Mouse (Mus musculus): ENCODE results near the gene Gm10959. TPM values are rescaled to one million over a fixed set of nuclear protein-coding genes. Genes with fewer than 3 reads are reported as not detected.
A peak's percentile ranks its signal among the peaks of the same experiment; 100 is the strongest.
"Not testable (repeated sequence)": the region's sequence is repeated elsewhere in the genome, so short reads cannot be mapped to it uniquely, and the experiment has no call there.

Gene Gm10959
- not detected in 2 replicates for polyA plus RNA-seq (2016; fragmentation: Nextera tagmentation; extraction: Ambion mirVana)

- H3K36me3 ChIP-seq (replicated peaks), result no peaks in the 10 kb centered on the region
- 92% methylated on average over 8 of the region's 8 CpGs for WGBS
- DNase-seq (ENCODE audit: extremely low spot score, low spot score), result no peak
- H3K9me3 ChIP-seq, result no peaks in the 10 kb centered on the region
- no peak within 1 kb of the TSS for H3K27ac ChIP-seq
- H3K27me3 ChIP-seq (ENCODE audit: poor library complexity, severe bottlenecking), result no peaks in the 10 kb centered on the region
- no peak within 1 kb of the TSS for H3K4me3 ChIP-seq
- H3K4me1 ChIP-seq, result peaks cover 9% of the 10 kb centered on the region
Measured at GRCm38 (mm10) chr3:122919260-122919659, at the start of gene Gm10959. TSS of gene Gm10959 (minus strand) at chr3:122919360.

DNA sequence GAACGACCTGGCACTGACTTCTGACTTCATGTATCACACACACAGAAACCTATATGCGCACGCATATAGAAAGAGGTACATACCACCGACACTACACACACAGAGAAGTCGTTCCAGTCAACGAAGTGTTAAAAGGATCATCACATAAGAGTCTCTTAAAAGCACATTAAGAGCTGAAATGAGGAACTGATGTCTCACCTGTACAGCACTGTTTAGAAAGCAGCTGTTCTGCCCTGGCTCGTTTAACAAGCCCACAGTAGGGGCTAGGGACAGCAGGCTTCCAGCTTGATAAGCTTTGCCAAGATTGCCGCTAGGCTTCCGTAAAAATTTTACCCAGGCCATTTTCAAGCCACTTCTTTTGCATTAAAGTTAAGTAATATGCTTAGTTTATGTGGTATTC is 49.2 kb upstream of the Gm10959 start:
- DNase-seq (ENCODE audit: extremely low spot score, low spot score), result no peak
- H3K36me3 ChIP-seq (replicated peaks), result peaks cover 11% of the 10 kb centered on the region
- H3K27ac ChIP-seq, result no peak overlapping the region
- peaks cover 15% of the 10 kb centered on the region; the same call in 1 of the 2 replicates for H3K4me1 ChIP-seq
- 94% methylated on average over 9 of the region's 9 CpGs for WGBS
- no peaks in the 10 kb centered on the region for H3K9me3 ChIP-seq
- no peaks in the 10 kb centered on the region for H3K27me3 ChIP-seq (ENCODE audit: poor library complexity, severe bottlenecking)
- H3K4me3 ChIP-seq, result no peak overlapping the region

GRCm38 (mm10) chr3:122964301-122964700 is 45.1 kb upstream of the Gm10959 start:
- peaks cover 26% of the 10 kb centered on the region for H3K36me3 ChIP-seq (replicated peaks)
- no peak for DNase-seq (ENCODE audit: extremely low spot score, low spot score)
- no peaks in the 10 kb centered on the region for H3K4me1 ChIP-seq
- 94% methylated on average over 5 of the region's 5 CpGs for WGBS
- no peaks in the 10 kb centered on the region for H3K9me3 ChIP-seq
- H3K27me3 ChIP-seq (ENCODE audit: poor library complexity, severe bottlenecking), result no peaks in the 10 kb centered on the region
- H3K4me3 ChIP-seq, result no peak overlapping the region
- H3K27ac ChIP-seq, result no peak overlapping the region

DNA sequence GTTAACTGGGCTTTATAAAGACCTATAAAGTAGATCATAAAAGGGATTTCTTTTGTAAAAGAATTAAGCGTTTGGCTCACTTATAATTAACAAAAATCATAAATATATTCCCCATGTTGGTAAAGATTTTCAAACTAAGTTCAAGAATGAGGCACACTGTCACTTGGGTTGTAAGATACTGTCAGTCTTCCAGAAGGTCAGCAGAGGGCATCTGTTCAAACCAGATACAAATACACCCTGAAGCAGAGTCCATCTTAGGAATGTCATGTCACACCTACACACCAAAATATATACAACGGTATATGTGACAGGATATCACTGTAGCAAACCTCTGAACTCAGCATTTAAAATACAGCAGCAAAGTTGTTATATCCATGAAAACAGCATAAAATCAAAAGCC is 31.0 kb upstream of the Gm10959 start:
- Histone ChIP-seq H3K9me3 (no peaks in the 10 kb centered on the region), H3K27me3 (ENCODE audit: poor library complexity, severe bottlenecking) (no peaks in the 10 kb centered on the region), H3K4me1 (no peaks in the 10 kb centered on the region), H3K36me3 (replicated peaks) (peaks cover 23% of the 10 kb centered on the region), H3K4me3 (no peak overlapping the region), H3K27ac (no peak overlapping the region)
- WGBS, result 96% methylated on average over 2 of the region's 2 CpGs
- DNase-seq (ENCODE audit: extremely low spot score, low spot score), result no peak

- Histone ChIP-seq H3K4me3 (no peak overlapping the region), H3K9me3 (no peaks in the 10 kb centered on the region), H3K27me3 (ENCODE audit: poor library complexity, severe bottlenecking) (no peaks in the 10 kb centered on the region), H3K4me1 (no peaks in the 10 kb centered on the region), H3K27ac (no peak overlapping the region), H3K36me3 (replicated peaks) (peaks cover 5% of the 10 kb centered on the region)
- WGBS, result 85% methylated on average over 6 of the region's 6 CpGs
- DNase-seq (ENCODE audit: extremely low spot score, low spot score), result no peak
Measured at GRCm38 (mm10) chr3:122943387-122943890, 24.3 kb upstream of the Gm10959 start.

GRCm38 (mm10) chr3:122939215-122939614 is 20.1 kb upstream of the Gm10959 start:
- no peak overlapping the region for H3K4me3 ChIP-seq
- no peaks in the 10 kb centered on the region for H3K27me3 ChIP-seq (ENCODE audit: poor library complexity, severe bottlenecking)
- no peak overlapping the region for H3K27ac ChIP-seq
- no peak for DNase-seq (ENCODE audit: extremely low spot score, low spot score)
- H3K36me3 ChIP-seq (replicated peaks), result peaks cover 5% of the 10 kb centered on the region; the same call in 1 of the 2 replicates
- no peaks in the 10 kb centered on the region for H3K9me3 ChIP-seq
- 86% methylated on average over 2 of the region's 2 CpGs for WGBS
- H3K4me1 ChIP-seq, result peaks cover 6% of the 10 kb centered on the region

GRCm38 (mm10) chr3:122937176-122937575 is 18.0 kb upstream of the Gm10959 start:
- not testable (repeated sequence) for DNase-seq (ENCODE audit: extremely low spot score, low spot score); H3K4me1 ChIP-seq; H3K4me3 ChIP-seq; H3K27me3 ChIP-seq (ENCODE audit: poor library complexity, severe bottlenecking); H3K27ac ChIP-seq; H3K9me3 ChIP-seq
- WGBS, result 75% methylated on average over 13 of the region's 13 CpGs
- H3K36me3 ChIP-seq (replicated peaks), result peaks cover 12% of the 10 kb centered on the region

- Histone ChIP-seq H3K4me1 (peaks cover 6% of the 10 kb centered on the region), H3K27me3 (ENCODE audit: poor library complexity, severe bottlenecking) (no peaks in the 10 kb centered on the region), H3K27ac (no peak overlapping the region), H3K4me3 (no peak overlapping the region), H3K9me3 (no peaks in the 10 kb centered on the region), H3K36me3 (replicated peaks) (peaks cover 24% of the 10 kb centered on the region)
- no peak for DNase-seq (ENCODE audit: extremely low spot score, low spot score)
- 92% methylated on average over 1 of the region's 1 CpGs for WGBS
Measured at GRCm38 (mm10) chr3:122932466-122932865, 13.3 kb upstream of the Gm10959 start.

- Histone ChIP-seq H3K27me3 (ENCODE audit: poor library complexity, severe bottlenecking) (no peaks in the 10 kb centered on the region), H3K4me1 (peaks cover 17% of the 10 kb centered on the region), H3K27ac (no peak overlapping the region), H3K9me3 (no peaks in the 10 kb centered on the region), H3K4me3 (no peak overlapping the region), H3K36me3 (replicated peaks) (peaks cover 34% of the 10 kb centered on the region)
- 89% methylated on average over 6 of the region's 6 CpGs for whole genome bisulfite sequencing
- DNase-seq (ENCODE audit: extremely low spot score, low spot score), result no peak
Measured at GRCm38 (mm10) chr3:122929723-122930122, 10.6 kb upstream of the Gm10959 start.

DNA sequence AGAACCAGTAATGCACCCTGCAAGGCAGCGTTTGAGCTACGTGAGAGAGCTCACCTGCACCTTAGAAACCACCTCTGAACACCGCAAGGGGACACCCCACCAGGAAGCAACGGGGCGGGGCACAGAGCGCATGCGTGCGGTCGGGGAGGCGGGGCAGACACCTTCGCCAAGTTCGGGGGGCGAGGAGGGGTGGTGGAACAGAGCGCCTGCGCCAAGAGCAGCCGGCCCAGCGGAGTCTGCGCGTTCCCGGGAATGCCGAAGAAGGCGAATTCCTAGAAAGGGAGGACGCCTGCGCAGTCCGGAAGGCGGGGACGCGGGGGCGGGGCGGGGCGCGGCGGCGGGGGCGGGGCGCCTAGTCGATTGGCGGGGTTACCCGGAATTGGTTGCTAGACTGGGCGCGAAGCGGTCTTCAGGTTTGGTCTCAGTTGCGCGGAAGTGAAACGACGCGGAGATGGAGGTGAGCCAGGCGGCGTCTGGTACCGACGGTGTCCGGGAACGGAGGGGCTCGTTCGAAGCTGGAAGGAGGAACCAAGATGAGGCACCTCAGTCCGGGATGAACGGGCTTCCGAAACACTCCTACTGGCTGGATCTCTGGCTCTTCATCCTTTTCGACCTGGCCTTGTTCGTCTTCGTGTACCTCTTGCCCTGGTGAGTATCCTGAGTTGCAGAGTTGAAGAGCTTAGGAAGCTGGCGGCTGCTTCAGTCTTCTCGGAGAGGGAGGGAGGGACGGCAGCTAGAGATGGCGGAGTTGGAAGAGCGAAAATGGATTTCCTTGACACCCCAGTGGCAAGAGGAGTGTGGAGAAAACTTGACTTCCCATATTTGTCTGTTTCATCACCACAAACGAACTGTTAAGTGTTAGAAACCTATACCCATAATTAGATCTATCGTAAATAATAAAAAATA is 5.1 kb upstream of the Gm10959 start, which contains the start of gene 1810037I17Rik:
TSS of gene 1810037I17Rik (plus strand) at position 195 of the 906 bp plus-strand sequence.
- Histone ChIP-seq H3K36me3 (replicated peaks) (peaks cover 18% of the 10 kb centered on the region), H3K27me3 (ENCODE audit: poor library complexity, severe bottlenecking) (no peaks in the 10 kb centered on the region), H3K4me3 (peak within 1 kb of the TSS; percentile 62), H3K27ac (peak within 1 kb of the TSS; percentile 89), H3K9me3 (no peaks in the 10 kb centered on the region), H3K4me1 (peaks cover 26% of the 10 kb centered on the region)
- WGBS, result 1% methylated on average over 68 of the region's 68 CpGs
- peak; percentile 98 for DNase-seq (ENCODE audit: extremely low spot score, low spot score)

DNA sequence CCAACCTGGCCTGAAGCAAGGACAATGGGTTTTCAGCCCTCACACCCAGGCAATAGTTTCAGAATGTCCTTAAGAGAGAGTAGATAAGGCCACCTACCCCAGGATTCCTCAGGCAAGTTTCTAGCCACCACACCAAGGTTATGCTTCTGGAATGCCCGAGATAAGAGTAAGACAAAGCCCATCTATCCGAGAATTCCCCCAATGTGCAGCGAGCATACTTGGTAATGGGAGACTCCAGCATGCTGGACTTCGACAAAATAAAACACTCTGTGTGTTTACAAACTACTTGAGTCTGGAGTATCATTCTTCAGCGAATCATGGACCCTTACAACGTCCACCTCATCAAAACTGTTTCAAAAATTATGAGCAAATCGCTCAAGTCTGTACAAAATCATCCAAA is 4.0 kb upstream of the Gm10959 start:
- H3K27me3 ChIP-seq (ENCODE audit: poor library complexity, severe bottlenecking), result no peaks in the 10 kb centered on the region
- H3K9me3 ChIP-seq, result no peaks in the 10 kb centered on the region
- 0 out of 2 replicates have a peak overlapping the region, but pooled peaks have one; percentile 89 for H3K27ac ChIP-seq
- peak overlapping the region; percentile 62 for H3K4me3 ChIP-seq
- no peak for DNase-seq (ENCODE audit: extremely low spot score, low spot score)
- H3K36me3 ChIP-seq (replicated peaks), result peaks cover 18% of the 10 kb centered on the region
- 76% methylated on average over 7 of the region's 7 CpGs for WGBS
- peaks cover 26% of the 10 kb centered on the region for H3K4me1 ChIP-seq

GRCm38 (mm10) chr3:122921676-122922527 is 2.7 kb upstream of the Gm10959 start:
- no peak for DNase-seq (ENCODE audit: extremely low spot score, low spot score)
- Histone ChIP-seq H3K4me1 (peaks cover 26% of the 10 kb centered on the region), H3K27ac (no peak overlapping the region), H3K9me3 (no peaks in the 10 kb centered on the region), H3K36me3 (replicated peaks) (peaks cover 10% of the 10 kb centered on the region), H3K4me3 (no peak overlapping the region), H3K27me3 (ENCODE audit: poor library complexity, severe bottlenecking) (no peaks in the 10 kb centered on the region)
- WGBS, result 85% methylated on average over 8 of the region's 8 CpGs
